In genomic region chr1:153748549-153748948, GRCm38 (mm10) we compare ENCODE assay signal across 8 mouse cellular contexts. TPM values are rescaled to one million over a fixed set of nuclear protein-coding genes. Genes with fewer than 3 reads are reported as not detected.
DNase-seq lines count a peak whose midpoint lies in the region; ATAC-seq and TF ChIP-seq lines count a peak whose summit lies in the region.

No protein-coding gene starts in this region.

- TF ChIP-seq EP300 in stomach, postnatal 0 days (optimal IDR thresholded peaks at IDR 0.05): no peak

- DNase-seq in NIH3T3 (ENCODE audit: low read depth): peak; percentile 36
- peak; percentile 45 for DNase-seq in c-Kit-negative CD71-positive TER-119-positive erythroid progenitor cells, embryonic 14.5 days (ENCODE audit: low read depth, low spot score)
- peak; percentile 57 for DNase-seq in limb, embryonic 10.5 days (ENCODE audit: low spot score)
- DNase-seq in midbrain, embryonic 11.5 days (ENCODE audit: low spot score, missing footprints): peak; percentile 89
- peak; percentile 36 for DNase-seq in stomach, postnatal 0 days (ENCODE audit: low spot score)
- DNase-seq in left cerebral cortex, postnatal 14 days (ENCODE audit: low spot score in 2 of 2): no peak
- no peak for DNase-seq in left cerebral cortex, adult 9 months (ENCODE audit: low spot score in 2 of 2)

- peak overlapping the region; percentile 78 for H3K4me2 ChIP-seq in heart, embryonic 16.5 days (ENCODE audit: low read depth, low read length)
- H3K4me2 ChIP-seq in midbrain, embryonic 11.5 days: no peak overlapping the region
- H3K4me2 ChIP-seq in stomach, postnatal 0 days (replicated peaks; ENCODE audit: low read depth): peak overlapping the region; percentile 63; the same call in 1 of the 2 replicates

- H3K27ac ChIP-seq in heart, embryonic 16.5 days (ENCODE audit: low read length): peak overlapping the region; percentile 94
- peak overlapping the region; percentile 93 for H3K27ac ChIP-seq in limb, embryonic 10.5 days
- H3K27ac ChIP-seq in midbrain, embryonic 11.5 days (ENCODE audit: low read depth, low read length): no peak overlapping the region
- no peak overlapping the region for H3K27ac ChIP-seq in stomach, postnatal 0 days (replicated peaks)

- 8% methylated on average over 1 of the region's 1 CpGs for WGBS in heart, embryonic 16.5 days
- 12% methylated on average over 1 of the region's 1 CpGs for WGBS in limb, embryonic 10.5 days
- WGBS in midbrain, embryonic 11.5 days: 5% methylated on average over 1 of the region's 1 CpGs
- WGBS in stomach, postnatal 0 days: 4% methylated on average over 1 of the region's 1 CpGs

- TF ChIP-seq CTCF in stomach, postnatal 0 days (IDR thresholded peaks at IDR 0.05; ENCODE audit: low read depth): no peak

- no peaks in the 10 kb centered on the region for H3K27me3 ChIP-seq in heart, embryonic 16.5 days (ENCODE audit: control insufficient read depth, insufficient read depth, low read length)
- H3K27me3 ChIP-seq in limb, embryonic 10.5 days (ENCODE audit: low read depth, poor library complexity, severe bottlenecking): 0 out of 2 replicates have a peak, but pooled peaks cover 6% of the 10 kb centered on the region
- H3K27me3 ChIP-seq in midbrain, embryonic 11.5 days (ENCODE audit: control insufficient read depth, insufficient read depth, low read length): no peaks in the 10 kb centered on the region
- H3K27me3 ChIP-seq in stomach, postnatal 0 days (ENCODE audit: control insufficient read depth, insufficient read depth, low read length): no peaks in the 10 kb centered on the region

- peak overlapping the region; percentile 64 for H3K4me3 ChIP-seq in heart, embryonic 16.5 days (ENCODE audit: low read length)
- H3K4me3 ChIP-seq in limb, embryonic 10.5 days: no peak overlapping the region; the same call in 1 of the 2 replicates
- H3K4me3 ChIP-seq in midbrain, embryonic 11.5 days (ENCODE audit: low read depth, low read length): no peak overlapping the region
- no peak overlapping the region; the same call in 1 of the 2 replicates for H3K4me3 ChIP-seq in stomach, postnatal 0 days (ENCODE audit: low read depth, low read length)

- H3K36me3 ChIP-seq in heart, embryonic 16.5 days (ENCODE audit: control insufficient read depth, insufficient read depth): peaks cover 2% of the 10 kb centered on the region; the same call in 1 of the 2 replicates
- H3K36me3 ChIP-seq in limb, embryonic 10.5 days: 0 out of 2 replicates have a peak, but pooled peaks cover 5% of the 10 kb centered on the region
- no peaks in the 10 kb centered on the region for H3K36me3 ChIP-seq in midbrain, embryonic 11.5 days (ENCODE audit: control insufficient read depth, insufficient read depth, low read length)
- H3K36me3 ChIP-seq in stomach, postnatal 0 days (ENCODE audit: control insufficient read depth, insufficient read depth, low read length): no peaks in the 10 kb centered on the region

- H3K9me3 ChIP-seq in heart, embryonic 16.5 days (replicated peaks; ENCODE audit: control insufficient read depth, low read length): no peaks in the 10 kb centered on the region
- H3K9me3 ChIP-seq in limb, embryonic 10.5 days (replicated peaks): no peaks in the 10 kb centered on the region
- H3K9me3 ChIP-seq in midbrain, embryonic 11.5 days (ENCODE audit: control insufficient read depth, low read length): no peaks in the 10 kb centered on the region
- no peaks in the 10 kb centered on the region for H3K9me3 ChIP-seq in stomach, postnatal 0 days (ENCODE audit: control insufficient read depth, low read length)

- H3K4me1 ChIP-seq in heart, embryonic 16.5 days (ENCODE audit: control insufficient read depth, insufficient read depth, low read length): peaks cover 32% of the 10 kb centered on the region
- peaks cover 22% of the 10 kb centered on the region for H3K4me1 ChIP-seq in limb, embryonic 10.5 days
- peaks cover 11% of the 10 kb centered on the region for H3K4me1 ChIP-seq in midbrain, embryonic 11.5 days (ENCODE audit: control insufficient read depth, insufficient read depth, low read length)
- H3K4me1 ChIP-seq in stomach, postnatal 0 days (replicated peaks; ENCODE audit: control insufficient read depth, insufficient read depth): no peaks in the 10 kb centered on the region

- no peak overlapping the region; the same call in none of the 2 replicates for H3K9ac ChIP-seq in heart, embryonic 16.5 days (ENCODE audit: low read length)
- H3K9ac ChIP-seq in midbrain, embryonic 11.5 days (ENCODE audit: low read length): no peak overlapping the region
- no peak overlapping the region for H3K9ac ChIP-seq in stomach, postnatal 0 days (ENCODE audit: low read length)

- intact Hi-C loops in left cerebral cortex, postnatal 14 days (cut with DNase I): loop anchor here (5.0 kb wide), 2 partner anchors 59 to 434 kb away; no protein-coding TSS in a partner anchor

- peak; percentile 28; the same call in 1 of the 2 replicates for ATAC-seq in heart, embryonic 16.5 days (replicated peaks; ENCODE audit: extremely low read depth, insufficient read depth, low FRiP score)
- ATAC-seq in midbrain, embryonic 11.5 days (ENCODE audit: low FRiP score): peak; percentile 22
- no peak for ATAC-seq in stomach, postnatal 0 days (ENCODE audit: low FRiP score, low TSS enrichment)

RNA-seq across cellular contexts. Expression of gene Rnasel, which starts 0.7 kb away (rescaled TPM):
- 22.1 and 28.2 TPM in 2 replicates for polyA plus RNA-seq in heart, embryonic 16.5 days (2015; fragmentation: Nextera tagmentation; extraction: Ambion mirVana)
- 4.0 and 8.2 TPM in 2 replicates for polyA plus RNA-seq in limb, embryonic 10.5 days (2016; fragmentation: Nextera tagmentation; extraction: Ambion mirVana)
- 27.5 and 28.3 TPM in 2 replicates for polyA plus RNA-seq in midbrain, embryonic 11.5 days (2014; fragmentation: Nextera tagmentation; extraction: Ambion mirVana)
- polyA plus RNA-seq in stomach, postnatal 0 days (2015; fragmentation: Nextera tagmentation; extraction: Ambion mirVana): 11.8 TPM in 2 replicates
- 1 to 10 TPM; 7.6 to 8.3 TPM for total RNA-seq in left cerebral cortex, postnatal 14 days (2021)

RNA-seq across cellular contexts. Expression of gene Rgs16, which starts 8.4 kb away (rescaled TPM):
- polyA plus RNA-seq in heart, embryonic 16.5 days (2015; fragmentation: Nextera tagmentation; extraction: Ambion mirVana): 6.4 and 6.6 TPM in 2 replicates
- 3.1 and 6.0 TPM in 2 replicates for polyA plus RNA-seq in limb, embryonic 10.5 days (2016; fragmentation: Nextera tagmentation; extraction: Ambion mirVana)
- polyA plus RNA-seq in midbrain, embryonic 11.5 days (2014; fragmentation: Nextera tagmentation; extraction: Ambion mirVana): 20.3 and 21.6 TPM in 2 replicates
- 2.3 and 2.7 TPM in 2 replicates for polyA plus RNA-seq in stomach, postnatal 0 days (2015; fragmentation: Nextera tagmentation; extraction: Ambion mirVana)
- 1 to 10 TPM; 6.6 to 6.8 TPM for total RNA-seq in left cerebral cortex, postnatal 14 days (2021)

Comparison
In these comparisons a context has a peak if more than half of its experiments do, and no peak if none do; other contexts are left out.
1. DNase-seq: peak in NIH3T3 (single experiment), c-Kit-negative CD71-positive TER-119-positive erythroid progenitor cells, embryonic 14.5 days (single experiment), limb, embryonic 10.5 days (single experiment), midbrain, embryonic 11.5 days (single experiment) and stomach, postnatal 0 days (single experiment); none in left cerebral cortex, postnatal 14 days (0 of 2) and left cerebral cortex, adult 9 months (0 of 2).
2. H3K27ac ChIP-seq: peak in heart, embryonic 16.5 days (single experiment) and limb, embryonic 10.5 days (single experiment); none in midbrain, embryonic 11.5 days (single experiment) and stomach, postnatal 0 days (single experiment).